Mouse (Mus musculus): ENCODE measurements around the gene Tmem53.

Gene Tmem53

DNA sequence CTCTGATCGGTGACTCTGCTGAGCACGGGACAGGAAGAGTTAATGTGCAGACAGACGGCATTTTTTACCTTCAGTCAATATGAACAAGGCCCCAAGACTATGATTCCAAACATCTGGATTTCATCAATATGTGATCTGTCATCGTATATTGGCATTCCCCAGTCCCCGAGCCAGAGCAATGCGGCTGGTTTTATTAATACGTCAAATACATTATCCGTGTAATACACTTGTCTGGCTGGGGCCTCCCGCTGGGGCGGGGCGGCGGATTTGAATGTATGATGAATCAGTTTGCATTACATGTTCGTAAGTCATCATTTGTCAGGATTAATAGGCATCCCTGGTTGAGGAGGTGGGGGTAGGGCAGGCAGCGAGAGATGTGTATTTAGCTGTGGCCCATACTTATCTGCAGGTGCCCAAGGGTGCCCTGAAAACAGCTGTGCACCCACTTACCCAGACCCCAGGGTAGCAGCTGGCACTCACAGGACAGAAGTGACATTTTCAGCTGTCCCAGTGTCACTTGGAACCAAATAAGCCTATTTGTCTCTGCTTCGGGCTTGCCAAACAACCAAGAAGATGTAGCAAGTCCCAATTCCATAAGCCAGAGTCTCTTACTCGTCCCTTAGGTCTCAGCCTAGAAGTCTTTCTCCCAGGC is 63.2 kb downstream of the Tmem53 start:
- DNase-seq (ENCODE audit: low spot score): no peak

DNA sequence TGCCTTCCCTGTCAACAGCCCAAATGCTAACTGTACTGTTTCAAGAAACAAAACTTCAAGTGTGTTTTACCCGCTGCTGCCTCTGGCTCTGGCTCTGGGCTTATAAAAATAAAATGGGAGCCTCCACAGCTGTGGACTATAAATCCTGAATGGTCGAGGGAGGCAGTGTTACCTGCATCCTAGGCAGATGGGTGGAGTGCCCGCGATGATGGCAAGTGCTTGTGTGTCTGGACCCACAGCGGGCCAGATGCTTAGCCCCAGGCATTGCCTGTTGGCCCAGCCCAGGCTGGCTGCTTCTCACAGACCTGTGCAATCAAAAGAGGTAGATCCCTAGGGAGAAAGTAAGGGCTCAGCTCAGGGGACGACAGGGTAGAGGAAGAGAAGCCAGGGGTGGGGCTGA is 65.0 kb downstream of the Tmem53 start:
- DNase-seq (ENCODE audit: low spot score): no peak

- DNase-seq (ENCODE audit: low spot score): no peak
Observed at GRCm38 (mm10) chr4:117317701-117318190, 66.0 kb downstream of the Tmem53 start.
